Comparison of ENCODE assay signal across 9 mouse cellular contexts in genomic region chr1:88757162-88757561, GRCm38 (mm10). TPM values are rescaled to one million over a fixed set of nuclear protein-coding genes. Genes with fewer than 3 reads are reported as not detected.
DNase-seq lines count a peak whose midpoint lies in the region; ATAC-seq lines count a peak whose summit lies in the region.
"Had no signal": no experiment of that assay in that cellular context is flagged by ENCODE, and none has a peak within 500 bp of the region (broad histone marks: within the 10 kb centered on the region; RNA-seq: fewer than 3 reads in every experiment).

No protein-coding gene starts in this region.

- 4% methylated on average over 7 of the region's 7 CpGs for WGBS in forebrain, embryonic 14.5 days
- WGBS in kidney, embryonic 15.5 days: 28% methylated on average over 7 of the region's 7 CpGs
- 47% methylated on average over 7 of the region's 7 CpGs for whole genome bisulfite sequencing in midbrain, embryonic 13.5 days

- no peak overlapping the region for H3K4me3 ChIP-seq in forebrain, embryonic 14.5 days (ENCODE audit: low read depth, low read length)
- no peak overlapping the region for H3K4me3 ChIP-seq in kidney, embryonic 15.5 days (replicated peaks)
- H3K4me3 ChIP-seq in midbrain, embryonic 13.5 days (replicated peaks): no peak overlapping the region
- H3K4me3 ChIP-seq: liver, embryonic 13.5 days had no signal

- no peaks in the 10 kb centered on the region for H3K27me3 ChIP-seq in forebrain, embryonic 14.5 days (replicated peaks; ENCODE audit: control insufficient read depth, insufficient read depth, low read length)
- no peaks in the 10 kb centered on the region for H3K27me3 ChIP-seq in kidney, embryonic 15.5 days
- no peaks in the 10 kb centered on the region for H3K27me3 ChIP-seq in midbrain, embryonic 13.5 days
- H3K27me3 ChIP-seq: liver, embryonic 13.5 days had no signal

- no peak overlapping the region for H3K9ac ChIP-seq in forebrain, embryonic 14.5 days (ENCODE audit: low read length)
- no peak overlapping the region for H3K9ac ChIP-seq in kidney, embryonic 15.5 days
- no peak overlapping the region for H3K9ac ChIP-seq in midbrain, embryonic 13.5 days (replicated peaks)
- H3K9ac ChIP-seq: liver, embryonic 13.5 days had no signal

- peak overlapping the region; percentile 72 for H3K27ac ChIP-seq in forebrain, embryonic 14.5 days (ENCODE audit: low read depth, low read length)
- H3K27ac ChIP-seq in kidney, embryonic 15.5 days: peak overlapping the region; percentile 84
- H3K27ac ChIP-seq in midbrain, embryonic 13.5 days: peak overlapping the region; percentile 61
- H3K27ac ChIP-seq: liver, embryonic 13.5 days had no signal

- peaks cover 13% of the 10 kb centered on the region for H3K4me1 ChIP-seq in forebrain, embryonic 14.5 days (ENCODE audit: control insufficient read depth, insufficient read depth, low read length)
- H3K4me1 ChIP-seq in kidney, embryonic 15.5 days: peaks cover 39% of the 10 kb centered on the region
- H3K4me1 ChIP-seq in midbrain, embryonic 13.5 days (replicated peaks): peaks cover 17% of the 10 kb centered on the region
- H3K4me1 ChIP-seq: liver, embryonic 13.5 days had no signal

- no peaks in the 10 kb centered on the region for H3K9me3 ChIP-seq in forebrain, embryonic 14.5 days (replicated peaks; ENCODE audit: control insufficient read depth, low read length)
- no peaks in the 10 kb centered on the region; the same call in 1 of the 2 replicates for H3K9me3 ChIP-seq in kidney, embryonic 15.5 days (replicated peaks)
- H3K9me3 ChIP-seq in midbrain, embryonic 13.5 days: no peaks in the 10 kb centered on the region
- H3K9me3 ChIP-seq: liver, embryonic 13.5 days had no signal

- no peaks in the 10 kb centered on the region for H3K36me3 ChIP-seq in forebrain, embryonic 14.5 days (ENCODE audit: control insufficient read depth, insufficient read depth, low read length)
- H3K36me3 ChIP-seq in kidney, embryonic 15.5 days: no peaks in the 10 kb centered on the region
- H3K36me3 ChIP-seq in midbrain, embryonic 13.5 days: no peaks in the 10 kb centered on the region
- H3K36me3 ChIP-seq: liver, embryonic 13.5 days had no signal

- ATAC-seq in forebrain, embryonic 14.5 days: peak; percentile 66
- ATAC-seq in kidney, embryonic 15.5 days (replicated peaks; ENCODE audit: low FRiP score): 0 out of 2 replicates have a peak, but pooled peaks have one; percentile 38
- peak; percentile 37; the same call in 1 of the 2 replicates for ATAC-seq in midbrain, embryonic 13.5 days

- 0 out of 2 replicates have a peak overlapping the region, but pooled peaks have one; percentile 5 for H3K4me2 ChIP-seq in forebrain, embryonic 14.5 days (ENCODE audit: low read length)
- H3K4me2 ChIP-seq in kidney, embryonic 15.5 days: no peak overlapping the region
- H3K4me2 ChIP-seq in midbrain, embryonic 13.5 days (replicated peaks): no peak overlapping the region
- H3K4me2 ChIP-seq: liver, embryonic 13.5 days had no signal

- peak; percentile 17 for DNase-seq in kidney, adult 9 months
- no peak for DNase-seq in kidney, adult 18-20 months
- DNase-seq in forebrain, embryonic 14.5 days (ENCODE audit: low spot score): peak; percentile 83
- no peak for DNase-seq in cerebellum, postnatal 25 days
- DNase-seq in cerebellum, adult 9-11 months: no peak
- no peak for DNase-seq in thymus, postnatal 10 days (ENCODE audit: low spot score in 2 of 2)

RNA-seq across cellular contexts. Expression of gene Arl4c, which starts 55.1 kb away (rescaled TPM):
- 16.3 and 17.4 TPM in 2 replicates for polyA plus RNA-seq in forebrain, embryonic 14.5 days (2014; fragmentation: Nextera tagmentation; extraction: Ambion mirVana)
- polyA plus RNA-seq in kidney, embryonic 15.5 days (2015; fragmentation: Nextera tagmentation; extraction: Ambion mirVana): 26.9 and 27.9 TPM in 2 replicates
- 45.6 and 47.7 TPM in 2 replicates for polyA plus RNA-seq in midbrain, embryonic 13.5 days (2015; fragmentation: Nextera tagmentation; extraction: Ambion mirVana)

Comparison
In these comparisons a context has a peak if more than half of its experiments do, and no peak if none do; other contexts are left out.
1. DNase-seq: peak in kidney, adult 9 months (single experiment) and forebrain, embryonic 14.5 days (single experiment); none in kidney, adult 18-20 months (single experiment), cerebellum, postnatal 25 days (0 of 2), cerebellum, adult 9-11 months (single experiment) and thymus, postnatal 10 days (0 of 2).
2. Peak in every context shown above with its lines, with median percentiles within 50 percentile points of each other: ATAC-seq and H3K27ac ChIP-seq.